Mouse (Mus musculus): Measurements from ENCODE around the gene Kmt2e.

Gene Kmt2e

DNA sequence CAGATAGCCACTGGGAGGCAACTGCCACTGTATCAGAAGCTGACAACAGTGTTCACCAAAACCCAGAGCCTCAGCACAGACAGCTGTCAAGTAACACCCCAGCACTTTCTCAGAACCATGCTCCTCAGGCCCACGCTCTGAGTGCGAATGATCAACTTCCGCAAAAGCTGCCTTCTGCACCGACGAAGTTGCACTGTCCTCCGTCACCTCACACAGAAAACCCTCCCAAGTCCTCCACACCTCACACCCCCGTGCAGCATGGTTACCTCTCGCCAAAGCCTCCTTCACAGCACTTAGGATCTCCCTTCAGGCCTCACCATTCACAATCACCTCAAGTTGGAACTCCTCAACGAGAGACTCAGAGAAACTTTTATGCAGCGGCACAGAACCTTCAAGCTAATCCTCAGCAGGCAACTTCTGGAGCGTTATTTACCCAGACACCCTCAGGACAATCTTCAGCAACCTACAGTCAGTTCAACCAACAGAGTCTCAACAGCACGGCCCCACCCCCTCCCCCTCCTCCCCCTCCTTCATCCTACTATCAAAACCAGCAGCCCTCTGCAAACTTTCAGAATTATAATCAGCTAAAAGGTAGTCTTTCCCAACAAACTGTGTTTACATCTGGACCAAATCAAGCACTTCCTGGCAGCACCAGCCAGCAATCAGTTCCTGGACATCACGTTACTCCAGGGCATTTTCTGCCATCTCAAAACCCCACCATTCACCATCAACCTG, 67.5 kb downstream of the Kmt2e start:
- no peak for DNase-seq (ENCODE audit: low spot score)

DNA sequence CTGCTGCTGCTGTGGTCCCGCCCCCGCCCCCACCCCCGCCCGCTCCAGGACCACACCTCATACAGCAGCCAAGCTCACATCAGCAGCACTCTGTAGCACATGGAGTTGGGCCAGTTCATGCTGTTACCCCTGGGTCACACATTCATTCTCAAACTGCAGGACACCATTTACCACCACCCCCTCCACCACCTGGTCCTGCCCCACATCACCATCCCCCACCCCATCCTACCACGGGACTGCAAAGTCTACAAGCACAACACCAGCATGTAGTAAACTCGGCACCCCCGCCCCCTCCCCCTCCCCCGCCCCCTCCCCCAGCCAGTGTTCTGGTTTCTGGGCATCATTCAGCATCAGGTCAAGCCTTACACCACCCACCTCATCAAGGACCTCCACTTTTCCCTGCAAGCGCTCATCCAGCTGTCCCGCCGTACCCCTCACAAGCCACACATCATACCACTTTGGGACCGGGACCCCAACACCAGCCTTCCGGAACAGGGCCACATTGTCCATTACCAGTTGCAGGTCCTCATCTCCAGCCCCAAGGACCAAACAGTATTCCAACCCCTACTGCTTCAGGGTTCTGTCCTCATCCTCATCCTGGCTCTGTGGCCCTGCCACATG, 68.2 kb downstream of the Kmt2e start:
- DNase-seq (ENCODE audit: low spot score), result no peak

DNA sequence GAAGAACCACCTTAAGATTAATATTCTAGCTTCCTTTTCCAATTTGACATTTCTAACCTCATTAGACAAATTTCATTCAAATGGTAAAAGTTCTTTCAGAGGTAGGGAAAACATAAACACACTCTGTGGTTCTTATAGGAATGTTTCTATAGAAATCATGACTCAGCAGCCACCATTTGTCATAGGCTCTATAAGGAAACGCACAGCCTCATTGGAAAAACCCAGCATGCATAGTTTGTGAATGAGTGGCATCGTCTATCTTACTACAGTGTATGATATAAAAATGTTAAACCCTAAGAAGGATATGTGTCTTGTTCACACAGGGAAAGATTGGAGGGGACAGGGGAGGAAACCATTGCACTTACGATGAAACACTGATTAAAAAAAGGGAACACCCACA, 71.3 kb downstream of the Kmt2e start:
- no peak for DNase-seq (ENCODE audit: low spot score)

DNA sequence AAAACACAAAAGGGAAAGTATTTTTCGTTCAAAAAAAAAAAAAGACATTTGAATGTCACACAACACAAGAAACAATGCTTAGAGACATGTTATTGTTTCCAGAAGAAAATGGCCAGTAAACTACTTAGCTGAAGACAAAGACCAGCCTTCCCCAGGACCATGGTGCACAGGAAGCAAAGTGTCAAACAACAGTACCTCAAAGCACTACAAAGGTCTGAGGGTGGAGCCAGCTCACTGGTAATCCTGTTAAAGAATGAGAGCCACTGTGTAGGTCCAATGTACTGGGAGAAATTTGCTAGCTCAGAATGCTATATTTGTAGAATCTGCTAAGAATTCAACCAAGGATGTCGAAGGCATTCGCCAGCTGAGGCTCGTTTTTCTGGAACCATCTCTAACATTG, 73.0 kb downstream of the Kmt2e start:
- no peak for DNase-seq (ENCODE audit: low spot score)

DNA sequence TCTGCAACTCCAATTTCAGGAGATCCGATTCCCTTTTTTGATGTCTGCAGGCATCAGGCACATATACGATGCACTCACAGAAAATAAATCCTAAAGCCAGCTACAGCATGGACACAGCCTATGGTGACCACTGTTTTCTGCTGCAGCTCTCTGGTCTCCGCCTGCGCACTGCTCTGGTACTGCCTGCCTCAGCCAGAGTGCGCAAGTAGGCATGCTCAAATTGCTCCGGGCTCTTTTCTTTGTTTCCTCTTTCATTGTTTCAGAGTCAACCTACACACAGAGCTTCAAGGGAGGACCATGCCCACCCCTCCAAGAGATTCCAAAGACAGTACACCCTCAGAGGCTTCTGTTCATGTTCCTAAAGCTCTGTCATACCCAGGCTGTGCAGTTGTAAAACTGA, 74.4 kb downstream of the Kmt2e start:
- no peak for DNase-seq (ENCODE audit: low spot score)

DNA sequence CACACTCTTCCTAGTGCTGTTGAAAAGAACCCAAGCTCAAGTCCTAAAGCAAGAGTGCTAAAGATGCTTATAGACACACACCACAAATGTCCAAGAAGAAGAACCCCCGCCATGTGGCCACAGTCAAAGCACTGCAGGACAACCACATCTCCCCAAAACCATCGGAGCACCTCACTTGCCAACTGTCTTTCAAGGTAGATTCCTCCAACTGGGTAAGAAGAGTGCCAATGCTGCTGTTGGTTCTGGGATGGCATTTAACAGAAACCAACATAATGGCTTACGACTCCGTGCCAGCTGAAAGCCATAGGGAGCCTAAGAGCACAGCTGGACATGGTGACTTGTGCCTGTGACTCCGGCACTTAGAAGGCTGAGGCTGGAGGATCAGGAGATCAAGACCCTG, 77.2 kb downstream of the Kmt2e start:
- no peak for DNase-seq (ENCODE audit: low spot score)

DNA sequence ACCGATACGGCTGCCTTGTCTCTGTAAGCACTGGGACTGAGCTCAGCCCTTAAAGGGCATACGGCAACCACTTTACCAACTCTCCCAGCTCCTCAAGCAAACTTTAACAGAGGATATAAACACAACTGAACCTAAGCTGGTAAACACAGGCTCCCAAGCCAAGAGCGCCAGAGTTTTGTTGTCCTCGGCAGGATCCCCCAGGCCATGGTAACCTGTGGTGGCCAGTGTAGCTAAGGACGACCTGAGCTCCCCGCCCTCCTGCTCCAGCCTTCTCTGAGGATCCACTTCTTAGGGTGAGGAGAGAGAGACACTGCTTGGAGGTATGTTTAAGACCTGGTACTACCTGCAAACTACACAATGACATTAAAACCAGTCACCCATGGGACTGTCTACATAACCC, 78.3 kb downstream of the Kmt2e start:
- DNase-seq (ENCODE audit: low spot score), result no peak

DNA sequence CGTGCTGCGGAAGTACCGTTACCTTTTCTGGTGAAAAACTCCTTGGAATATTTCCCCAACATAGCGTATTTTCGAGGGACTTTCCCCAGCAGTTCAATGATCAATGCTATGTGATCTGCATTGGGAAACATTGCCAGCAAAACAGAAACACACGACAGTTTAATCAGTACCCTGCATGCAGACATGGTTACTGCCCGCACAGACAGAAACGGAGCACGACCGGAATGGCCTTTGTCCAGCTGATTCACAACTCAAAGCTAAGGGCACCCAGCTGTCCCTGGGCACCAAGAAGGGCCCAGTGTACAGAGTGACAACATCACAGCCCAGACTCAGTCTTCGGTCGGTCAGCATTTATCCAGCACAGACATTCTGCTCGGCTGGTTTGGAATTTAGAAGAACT, 79.2 kb downstream of the Kmt2e start:
- no peak for DNase-seq (ENCODE audit: low spot score)

DNA sequence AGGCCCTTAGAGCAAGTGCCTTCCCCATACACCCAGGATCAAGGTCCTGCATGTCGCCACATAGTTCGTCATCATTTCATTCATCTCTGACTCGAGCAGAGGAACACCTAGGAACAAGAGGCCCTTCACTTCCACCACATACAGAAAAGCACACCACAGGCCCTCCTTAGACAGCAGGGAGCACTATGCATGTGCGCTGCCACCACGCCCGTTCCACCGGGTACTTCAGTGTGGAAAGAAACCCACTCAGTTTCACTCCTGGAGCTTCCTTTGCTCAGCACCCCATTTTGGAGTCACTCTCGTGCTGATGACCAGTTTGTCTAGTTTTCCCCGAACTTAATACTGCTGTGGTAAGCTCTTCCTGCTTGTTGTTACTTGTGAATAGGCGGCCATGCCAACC, 80.8 kb downstream of the Kmt2e start:
- DNase-seq (ENCODE audit: low spot score), result no peak

DNA sequence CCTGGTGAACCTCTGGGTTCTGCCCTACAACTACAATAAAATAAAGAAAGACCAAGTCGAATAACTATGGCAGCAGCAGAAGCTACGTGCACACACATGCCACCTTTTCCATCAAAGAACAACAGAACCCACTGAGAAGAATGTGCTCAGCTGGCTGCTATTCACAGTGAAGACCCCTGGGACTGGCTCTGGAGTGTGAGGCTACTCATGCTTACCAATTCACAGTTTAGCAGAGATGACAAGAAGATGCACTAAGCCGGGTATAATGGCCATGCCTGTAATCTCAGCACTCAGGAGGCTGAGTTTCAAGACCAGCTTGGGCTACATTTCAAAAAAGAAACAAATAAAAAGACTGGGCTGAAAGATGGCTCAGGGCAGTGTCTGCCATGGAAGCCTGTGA, 82.7 kb downstream of the Kmt2e start:
- no peak for DNase-seq (ENCODE audit: low spot score)

DNA sequence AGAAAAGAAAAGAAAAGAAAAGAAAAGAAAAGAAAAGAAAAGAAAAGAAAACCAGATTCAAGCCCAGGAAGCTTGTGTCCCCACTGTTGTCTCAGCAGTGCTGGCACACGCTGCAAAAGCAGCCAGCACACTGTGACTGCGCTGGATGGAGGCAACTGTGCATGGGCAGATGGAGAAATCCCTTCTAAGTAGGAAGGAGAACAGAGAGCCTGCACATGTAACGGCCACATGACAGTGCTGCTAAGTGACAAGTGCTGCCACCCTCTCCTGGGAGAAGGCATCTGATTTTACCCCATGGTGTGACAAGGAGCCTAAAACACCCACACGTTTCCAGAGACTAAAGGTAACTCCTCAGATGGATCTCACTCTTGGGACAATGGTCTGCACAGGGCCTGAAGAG, 83.6 kb downstream of the Kmt2e start:
- no peak for DNase-seq (ENCODE audit: low spot score)

DNA sequence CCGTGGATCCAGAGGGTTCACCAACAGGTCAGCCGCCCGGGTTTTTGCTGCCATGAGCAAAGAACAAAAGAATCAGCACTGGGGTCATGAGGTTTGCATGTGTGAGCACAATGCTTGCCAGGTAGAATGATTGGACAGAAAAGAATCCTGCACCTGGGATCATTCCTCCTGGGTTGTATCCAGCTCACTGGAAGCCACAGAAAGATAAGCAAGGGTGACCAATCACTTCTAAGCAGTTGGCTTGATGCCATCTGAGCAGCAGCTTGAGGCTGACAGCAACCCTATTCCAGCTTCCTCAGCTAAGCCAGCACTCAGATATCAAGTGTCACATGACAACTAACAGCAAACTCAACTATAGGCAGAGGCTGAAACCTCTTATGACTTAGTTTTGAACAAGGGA, 84.4 kb downstream of the Kmt2e start:
- peak; percentile 28 for DNase-seq (ENCODE audit: low spot score)

DNA sequence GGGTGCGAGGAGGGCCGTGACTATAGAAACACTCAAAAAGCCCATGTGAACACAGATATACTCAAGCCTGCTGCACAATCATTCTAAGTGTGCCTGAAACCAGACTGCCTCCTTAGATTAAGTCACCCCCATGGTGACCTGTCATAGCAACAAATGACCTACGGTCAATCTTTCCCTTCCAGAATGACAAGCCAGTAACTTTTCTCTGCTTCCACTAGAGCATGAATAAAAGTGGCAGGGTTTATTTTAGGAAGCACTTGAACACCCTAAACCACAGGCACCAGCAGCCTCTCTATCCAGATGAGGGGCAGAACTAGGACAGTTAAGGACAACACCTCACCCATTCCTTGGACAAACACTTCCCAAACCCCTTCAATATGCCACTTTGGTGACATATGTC, 85.4 kb downstream of the Kmt2e start:
- DNase-seq (ENCODE audit: low spot score), result no peak

DNA sequence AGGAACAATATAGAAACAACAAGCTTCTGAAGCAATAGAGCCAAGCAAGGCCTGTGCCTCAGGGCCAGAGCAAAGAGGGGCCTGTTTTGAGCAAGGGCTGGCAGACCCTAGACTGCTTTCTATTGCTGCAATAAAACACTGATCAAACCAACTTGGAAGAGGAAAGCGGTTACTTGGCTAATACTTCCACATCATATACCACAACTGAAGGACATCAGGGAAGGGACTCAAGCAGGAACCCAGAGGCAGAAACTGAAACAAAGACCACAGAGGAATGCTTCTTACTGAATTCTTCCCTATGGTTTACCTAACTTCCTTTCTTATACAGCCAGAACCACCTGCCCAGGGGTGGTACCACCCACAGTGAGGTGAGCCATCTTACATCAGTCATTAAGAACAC, 87.4 kb downstream of the Kmt2e start:
- DNase-seq (ENCODE audit: low spot score), result no peak

DNA sequence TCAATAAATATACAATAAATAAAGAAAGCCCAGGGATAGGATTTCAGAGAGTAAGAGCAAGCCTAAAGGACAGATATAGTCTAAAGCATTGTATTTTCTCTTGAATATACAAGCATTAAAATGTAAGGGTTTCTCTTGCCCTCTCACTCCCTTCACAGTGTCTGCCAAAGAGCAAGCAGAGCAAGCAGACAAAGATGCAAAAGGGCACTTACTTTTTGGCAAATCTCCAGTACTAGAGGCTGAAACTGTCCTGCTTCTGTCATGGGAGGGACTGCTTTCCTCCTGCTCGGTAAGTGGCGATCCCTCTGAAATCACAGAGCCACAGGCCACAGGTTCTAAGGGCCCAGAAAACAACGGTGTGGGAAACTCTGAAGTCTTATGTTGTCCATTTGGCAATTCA, 89.7 kb downstream of the Kmt2e start:
- peak; percentile 25 for DNase-seq (ENCODE audit: low spot score)

DNA sequence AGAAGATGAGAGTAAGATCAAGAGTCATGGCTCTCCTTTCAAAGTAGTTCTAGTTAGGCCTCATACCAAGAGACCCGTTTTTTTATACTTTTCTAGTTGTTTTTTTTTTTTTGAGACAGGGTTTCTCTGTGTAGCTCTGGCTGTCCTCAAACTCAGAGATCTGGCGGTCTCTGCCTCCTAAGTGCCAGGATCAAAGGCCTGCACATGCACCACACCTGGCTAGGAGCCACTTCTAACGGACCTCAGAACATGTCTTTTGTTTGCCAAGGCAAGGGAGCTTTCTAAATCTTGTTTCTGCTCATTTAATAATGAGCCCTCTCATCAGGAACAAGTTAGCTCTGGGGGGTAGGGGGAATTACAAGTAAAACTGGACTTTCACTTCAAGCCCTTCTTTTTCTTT, 90.4 kb downstream of the Kmt2e start:
- DNase-seq (ENCODE audit: low spot score), result no peak

DNA sequence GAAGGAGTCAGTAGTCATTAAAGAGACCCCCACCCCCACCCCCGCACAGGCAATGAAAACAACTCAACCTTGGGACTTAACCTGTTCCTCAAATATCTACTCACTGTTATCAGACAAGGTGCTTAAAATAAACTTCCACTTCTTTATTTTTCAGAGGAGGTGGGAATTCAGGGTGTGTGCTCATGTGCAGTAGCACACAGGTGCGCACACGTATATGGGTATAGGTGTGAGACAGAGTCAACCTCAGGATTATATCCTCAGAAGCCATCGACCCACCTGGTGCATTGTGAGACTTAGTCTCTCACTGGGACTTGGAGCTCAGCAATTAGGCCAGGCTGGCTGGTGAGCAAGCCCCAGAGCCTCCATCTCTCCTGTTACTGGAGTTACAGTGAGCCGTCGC, 96.9 kb downstream of the Kmt2e start:
- DNase-seq (ENCODE audit: low spot score), result no peak

DNA sequence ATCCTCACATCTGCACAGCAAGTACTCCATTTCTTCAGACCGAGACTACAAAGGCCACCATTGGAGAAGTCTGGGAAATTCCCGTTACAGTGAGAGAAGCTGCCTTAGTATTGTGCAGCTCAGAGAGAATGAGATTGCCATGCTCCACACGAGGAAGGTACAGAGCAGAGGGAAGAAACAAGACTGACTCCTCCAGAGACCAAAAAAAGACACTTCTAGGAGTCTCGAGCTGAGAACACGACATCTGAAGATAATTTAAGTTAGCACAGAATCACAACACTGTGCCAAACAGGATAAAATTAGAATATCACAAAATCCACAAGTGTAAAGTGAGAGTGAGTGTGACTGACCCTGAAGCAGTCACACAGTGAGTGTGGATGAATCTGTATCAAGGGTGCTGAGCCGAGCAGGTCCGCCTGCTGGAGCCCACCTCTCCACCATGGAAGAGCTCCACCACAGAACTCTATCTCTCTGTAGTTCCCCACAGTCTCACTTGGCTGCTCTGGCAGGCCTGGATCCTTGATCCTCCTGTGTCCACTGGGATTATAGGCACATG, 97.4 kb downstream of the Kmt2e start:
- no peak for DNase-seq (ENCODE audit: low spot score)

DNA sequence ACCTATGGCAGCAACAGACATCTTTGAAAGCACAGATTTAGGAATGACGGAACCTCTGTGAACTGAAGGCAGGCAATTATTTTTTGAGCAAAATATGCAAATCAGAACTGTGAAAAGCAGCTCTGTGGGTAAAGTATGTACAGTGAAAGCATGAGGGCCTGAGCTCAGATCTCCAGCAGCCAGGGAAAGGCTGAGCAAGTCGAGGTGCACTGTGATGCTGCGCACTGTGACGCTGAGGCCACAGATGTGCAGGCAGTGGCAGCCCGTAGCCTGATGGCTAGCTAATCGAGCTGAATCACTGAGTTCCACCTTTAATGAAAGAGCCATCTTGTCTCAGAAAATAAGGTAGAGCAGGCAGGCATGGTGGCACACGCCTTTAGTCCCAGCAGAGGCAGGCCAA, 101.5 kb downstream of the Kmt2e start:
- no peak for DNase-seq (ENCODE audit: low spot score)

DNA sequence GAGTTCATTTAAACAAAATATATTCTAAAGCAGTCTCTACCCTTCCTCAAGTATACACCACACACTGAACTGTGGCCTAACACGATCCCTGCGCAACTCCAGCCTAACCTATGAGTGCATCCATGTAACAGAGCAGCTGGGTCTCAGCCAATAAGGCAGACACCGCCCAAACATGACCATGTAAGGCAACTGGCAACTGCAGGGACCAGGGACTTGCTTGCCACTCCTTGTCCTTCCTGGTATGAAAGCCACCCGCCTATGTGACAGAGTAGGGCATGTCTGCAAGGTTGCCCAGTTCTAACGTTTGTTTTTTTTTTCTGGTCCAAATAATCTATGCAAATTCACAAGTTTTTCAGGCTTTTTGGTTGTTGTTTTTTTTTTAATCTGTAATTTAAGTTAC, 117.4 kb downstream of the Kmt2e start:
- DNase-seq (ENCODE audit: low spot score), result no peak

DNA sequence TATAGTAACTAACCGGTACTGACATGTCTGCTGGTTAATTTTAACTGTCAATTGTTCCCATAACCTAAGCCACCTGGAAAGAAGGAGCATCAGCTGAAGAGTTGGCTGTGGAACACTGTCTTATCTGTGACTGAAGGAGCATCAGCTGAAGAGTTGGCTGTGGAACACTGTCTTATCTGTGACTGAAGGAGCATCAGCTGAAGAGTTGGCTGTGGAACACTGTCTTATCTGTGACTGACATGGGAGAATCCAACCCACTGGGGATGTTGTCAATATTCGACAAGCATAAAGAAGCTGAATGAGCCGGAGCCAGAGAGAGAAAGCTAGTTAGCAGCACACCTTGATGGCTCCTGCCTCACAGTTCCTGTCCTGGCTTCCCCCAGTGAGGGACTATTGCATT, 119.1 kb downstream of the Kmt2e start:
- peak; percentile 28 for DNase-seq (ENCODE audit: low spot score)

Measured in MN1 (cell line).